Comparison of ENCODE assay signal across 8 mouse cellular contexts in genomic region chr7:35215731-35216130, GRCm38 (mm10). TPM values are rescaled to one million over a fixed set of nuclear protein-coding genes. Genes with fewer than 3 reads are reported as not detected.
DNase-seq lines count a peak whose midpoint lies in the region; ATAC-seq and TF ChIP-seq lines count a peak whose summit lies in the region.

No protein-coding gene starts in this region.

- peak; percentile 6; the same call in 1 of the 2 replicates for ATAC-seq in forebrain, embryonic 11.5 days (replicated peaks; ENCODE audit: low FRiP score)
- ATAC-seq in neural tube, embryonic 14.5 days (ENCODE audit: low read depth), result peak; percentile 15; the same call in 1 of the 2 replicates

- peak overlapping the region; percentile 63 for H3K4me3 ChIP-seq in layer of hippocampus, adult 2 months
- H3K4me3 ChIP-seq in forebrain, embryonic 11.5 days (ENCODE audit: low read depth, low read length), result peak overlapping the region; percentile 81
- H3K4me3 ChIP-seq in limb, embryonic 10.5 days, result peak overlapping the region; percentile 85
- peak overlapping the region; percentile 86 for H3K4me3 ChIP-seq in neural tube, embryonic 14.5 days (ENCODE audit: low read depth, low read length)

- no peak for TF ChIP-seq CTCF in layer of hippocampus, adult 2 months (conservative IDR thresholded peaks at IDR 0.05)

- H3K9me3 ChIP-seq in forebrain, embryonic 11.5 days (ENCODE audit: control insufficient read depth, low read length), result no peaks in the 10 kb centered on the region
- H3K9me3 ChIP-seq in limb, embryonic 10.5 days (replicated peaks), result no peaks in the 10 kb centered on the region; the same call in 1 of the 2 replicates
- no peaks in the 10 kb centered on the region for H3K9me3 ChIP-seq in neural tube, embryonic 14.5 days (ENCODE audit: control insufficient read depth, low read length)

- 42% methylated on average over 5 of the region's 5 CpGs for WGBS in forebrain, embryonic 11.5 days
- 46% methylated on average over 5 of the region's 5 CpGs for WGBS in limb, embryonic 10.5 days
- WGBS in neural tube, embryonic 14.5 days, result 38% methylated on average over 5 of the region's 5 CpGs

- peaks cover 8% of the 10 kb centered on the region for H3K36me3 ChIP-seq in forebrain, embryonic 11.5 days (ENCODE audit: control insufficient read depth, insufficient read depth, low read length)
- peaks cover 18% of the 10 kb centered on the region for H3K36me3 ChIP-seq in limb, embryonic 10.5 days
- H3K36me3 ChIP-seq in neural tube, embryonic 14.5 days (ENCODE audit: control insufficient read depth, insufficient read depth, low read length), result peaks cover 11% of the 10 kb centered on the region

- peak overlapping the region; percentile 93 for H3K27ac ChIP-seq in layer of hippocampus, adult 2 months
- no peak overlapping the region for H3K27ac ChIP-seq in forebrain, embryonic 11.5 days (ENCODE audit: low read depth, low read length)
- peak overlapping the region; percentile 91 for H3K27ac ChIP-seq in limb, embryonic 10.5 days
- peak overlapping the region; percentile 87 for H3K27ac ChIP-seq in neural tube, embryonic 14.5 days (ENCODE audit: low read depth, low read length)

- 0 out of 2 replicates have a peak, but pooled peaks cover 2% of the 10 kb centered on the region for H3K27me3 ChIP-seq in forebrain, embryonic 11.5 days (ENCODE audit: control insufficient read depth, insufficient read depth, low read length)
- H3K27me3 ChIP-seq in limb, embryonic 10.5 days (ENCODE audit: low read depth, poor library complexity, severe bottlenecking), result no peaks in the 10 kb centered on the region; the same call in 1 of the 2 replicates
- no peaks in the 10 kb centered on the region for H3K27me3 ChIP-seq in neural tube, embryonic 14.5 days (ENCODE audit: control insufficient read depth, insufficient read depth, low read length)

- peaks cover 11% of the 10 kb centered on the region for H3K4me1 ChIP-seq in forebrain, embryonic 11.5 days (replicated peaks; ENCODE audit: control insufficient read depth, insufficient read depth, low read length)
- H3K4me1 ChIP-seq in limb, embryonic 10.5 days, result peaks cover 22% of the 10 kb centered on the region
- peaks cover 7% of the 10 kb centered on the region for H3K4me1 ChIP-seq in neural tube, embryonic 14.5 days (ENCODE audit: control insufficient read depth, insufficient read depth, low read length)

- DNase-seq in layer of hippocampus, adult 2 months (ENCODE audit: low spot score in 2 of 2), result no peak
- no peak for DNase-seq in layer of hippocampus, adult 9-10 months (ENCODE audit: low spot score)
- DNase-seq in forebrain, embryonic 11.5 days (ENCODE audit: low spot score), result no peak
- no peak for DNase-seq in limb, embryonic 10.5 days (ENCODE audit: low spot score)
- DNase-seq in ovary, adult 18-20 months (ENCODE audit: low spot score), result no peak
- DNase-seq in spleen, postnatal 10 days (ENCODE audit: low spot score in 2 of 2), result no peak
- DNase-seq in thymus, postnatal 4 days, result no peak

- H3K4me2 ChIP-seq in forebrain, embryonic 11.5 days (ENCODE audit: low read depth, low read length, severe bottlenecking), result peak overlapping the region; percentile 61
- H3K4me2 ChIP-seq in neural tube, embryonic 14.5 days (ENCODE audit: low read depth, low read length), result peak overlapping the region; percentile 75

- H3K9ac ChIP-seq in forebrain, embryonic 11.5 days (ENCODE audit: low read length), result peak overlapping the region; percentile 94
- peak overlapping the region; percentile 96 for H3K9ac ChIP-seq in neural tube, embryonic 14.5 days (replicated peaks; ENCODE audit: low read depth, low read length)

RNA-seq across cellular contexts. Expression of gene Lrp3, which starts 0.4 kb away (rescaled TPM):
- 10 to 100 TPM; 73.2 to 76.7 TPM for total RNA-seq in layer of hippocampus, adult 2 months (2021)
- polyA plus RNA-seq in forebrain, embryonic 11.5 days (2014; fragmentation: Nextera tagmentation; extraction: Ambion mirVana), result 18.6 and 19.1 TPM in 2 replicates
- 7.8 and 9.4 TPM in 2 replicates for polyA plus RNA-seq in limb, embryonic 10.5 days (2016; fragmentation: Nextera tagmentation; extraction: Ambion mirVana)
- polyA plus RNA-seq in neural tube, embryonic 14.5 days (2014; fragmentation: Nextera tagmentation; extraction: Ambion mirVana), result 27.7 and 33.0 TPM in 2 replicates

RNA-seq across cellular contexts. Expression of gene Slc7a10, which starts 29.5 kb away (rescaled TPM):
- 10 to 100 TPM; 50.0 to 50.6 TPM for total RNA-seq in layer of hippocampus, adult 2 months (2021)
- polyA plus RNA-seq in forebrain, embryonic 11.5 days (2014; fragmentation: Nextera tagmentation; extraction: Ambion mirVana), result 0.67 and 1.0 TPM in 2 replicates
- polyA plus RNA-seq in limb, embryonic 10.5 days (2016; fragmentation: Nextera tagmentation; extraction: Ambion mirVana), result 0.31 TPM in 1 of 2 replicates, not detected in the other
- 14.0 and 20.2 TPM in 2 replicates for polyA plus RNA-seq in neural tube, embryonic 14.5 days (2014; fragmentation: Nextera tagmentation; extraction: Ambion mirVana)
